Mouse (Mus musculus) layer of hippocampus, adult 18-20 months (tissue): ENCODE data around the gene Gpr146. TPM values are rescaled to one million over a fixed set of nuclear protein-coding genes. Genes with fewer than 3 reads are reported as not detected.
"Not testable (repeated sequence)": the region's sequence is repeated elsewhere in the genome, so short reads cannot be mapped to it uniquely, and the experiment has no call there.

Experiments
- DNase-seq, 2 experiments: peaks; one replicate each; pipeline ENCODE4 v3.0.0; 2022; ENCODE audit warnings: low spot score in 2 of 2
- total RNA-seq, 2 experiments: library from RNA; stranded (reverse); gene quantifications; 2 replicates each; pipeline ENCODE4 v1.2.3; 2021

Gene Gpr146
- total RNA-seq, 2 experiments from 2014 or later: 10.8 to 12.2 TPM

DNA sequence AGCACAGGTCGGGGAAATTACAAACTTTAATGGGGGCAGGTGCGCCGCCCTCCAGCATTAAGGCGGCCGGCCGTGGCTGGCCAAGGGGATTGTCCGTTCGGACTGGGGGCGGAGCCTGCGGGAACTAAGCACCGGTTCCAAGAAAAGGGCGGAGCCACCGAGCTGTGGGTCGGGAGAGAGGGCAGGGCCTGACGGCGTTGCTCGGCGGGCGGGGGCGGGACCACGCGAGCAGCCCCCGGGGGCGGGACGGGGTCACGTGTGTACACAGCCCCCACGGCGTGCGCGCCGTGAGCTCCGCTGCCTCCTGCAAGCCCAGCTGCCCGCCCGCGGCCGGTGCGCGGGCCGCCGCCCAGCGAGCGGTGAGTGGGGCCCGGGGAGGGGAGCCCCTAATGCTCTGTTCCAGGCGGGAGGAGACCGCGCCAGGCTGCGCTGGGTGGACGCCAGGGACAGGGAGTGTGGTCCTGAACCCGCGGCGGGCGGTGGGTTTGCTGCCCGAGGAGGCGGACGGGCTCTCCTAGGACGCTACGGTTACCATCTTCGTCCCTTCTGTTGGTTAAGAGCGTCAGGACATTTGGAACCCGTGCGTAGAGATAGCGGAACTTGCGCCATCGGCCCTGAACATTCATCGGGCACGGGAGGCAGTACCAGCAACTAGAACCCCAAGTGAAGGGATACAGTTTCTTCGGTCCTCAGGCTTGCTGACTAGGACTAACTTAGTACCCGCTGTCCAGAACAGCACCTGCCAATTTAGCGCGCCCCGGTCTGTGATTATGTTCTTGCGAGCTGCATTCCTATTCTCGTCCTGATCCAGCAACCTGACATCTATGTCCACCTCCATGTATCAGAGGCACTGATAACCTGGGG lies 3.1 kb downstream of the Gpr146 start:
- peak; percentile 71 to 87 for DNase-seq

DNA sequence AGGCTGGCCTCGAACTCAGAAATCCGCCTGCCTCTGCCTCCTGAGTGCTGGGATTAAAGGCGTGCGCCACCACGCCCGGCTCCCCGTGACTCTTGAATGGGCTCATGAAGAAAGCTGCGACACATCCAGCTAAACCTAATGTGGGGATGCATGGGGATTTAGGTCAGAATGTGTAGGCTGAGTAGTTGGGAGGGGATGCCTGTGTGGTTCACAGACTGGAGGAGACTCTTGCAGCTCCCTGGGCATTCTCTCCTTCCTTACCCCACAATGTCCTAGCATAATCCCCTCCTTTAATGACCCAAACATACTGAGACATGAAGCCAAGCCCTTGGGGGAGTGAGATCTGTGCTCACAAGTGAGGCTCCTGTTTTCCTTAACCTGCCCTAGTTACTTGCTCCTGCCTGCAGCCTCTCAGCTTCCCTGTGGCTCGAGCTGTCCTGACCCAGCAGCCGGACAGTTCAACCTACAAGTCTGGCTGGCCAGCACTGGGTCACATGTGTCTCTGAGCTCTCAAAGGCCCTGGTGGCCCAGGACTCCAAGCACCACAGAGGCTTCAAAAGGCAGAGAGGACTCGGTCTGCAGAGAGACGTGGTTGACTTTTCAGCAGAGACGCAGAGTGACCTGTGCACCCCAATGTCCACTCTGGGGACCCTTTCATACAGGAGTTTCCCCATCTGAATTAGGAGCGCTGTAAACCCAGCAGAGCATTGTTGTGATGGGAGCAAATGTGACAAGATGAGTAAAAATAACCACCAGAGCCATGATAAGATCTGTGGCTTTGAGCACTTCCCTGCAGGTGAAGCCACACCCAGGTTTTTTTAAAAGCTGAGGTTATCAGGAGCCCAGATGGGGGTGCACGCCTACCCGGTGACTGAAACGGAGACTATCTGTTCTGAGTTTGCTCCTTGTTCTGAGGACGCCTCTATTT lies 4.4 kb downstream of the Gpr146 start:
- DNase-seq: no peak

DNA sequence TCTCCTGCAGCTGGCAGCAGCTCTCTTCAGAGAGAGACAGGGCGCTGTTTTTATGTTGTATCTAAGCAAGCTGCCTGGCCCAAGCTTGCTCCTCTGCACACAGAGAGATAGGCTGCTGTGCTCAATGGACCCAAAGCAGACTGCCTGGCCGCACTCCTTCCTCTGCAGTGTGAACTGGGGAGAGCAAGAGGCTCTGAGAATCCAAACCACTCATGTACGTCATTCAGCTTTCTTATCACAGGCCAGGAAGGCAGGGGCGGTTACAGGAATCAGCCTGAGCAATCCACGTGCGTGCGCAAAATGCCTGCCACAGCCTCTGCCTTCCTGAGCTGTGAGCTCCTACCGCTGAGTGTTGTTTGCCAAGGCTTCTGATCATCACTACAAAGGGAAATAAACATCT lies 5.3 kb downstream of the Gpr146 start:
- peak in 1 of 2 experiments; percentile 61 for DNase-seq

DNA sequence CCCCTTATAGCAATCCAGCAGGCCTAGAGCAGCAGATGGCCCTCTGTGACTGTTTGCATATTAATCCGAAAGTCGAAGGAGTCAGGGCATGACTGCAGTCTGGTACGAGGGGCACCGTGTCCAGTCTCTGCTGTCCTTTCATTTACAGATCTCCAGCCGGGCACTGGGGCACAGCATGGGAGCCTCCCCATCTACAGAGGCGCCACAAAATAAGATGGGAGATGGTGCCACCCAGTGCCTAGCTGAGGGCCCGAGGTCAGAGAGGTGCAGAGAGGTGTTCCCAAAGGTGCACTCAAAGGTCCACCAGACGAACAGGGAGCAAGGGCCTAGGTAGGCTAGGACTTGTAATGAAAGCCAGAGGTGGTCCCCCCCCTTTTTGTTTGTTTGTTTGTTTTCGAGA lies 5.7 kb downstream of the Gpr146 start:
- no peak for DNase-seq

DNA sequence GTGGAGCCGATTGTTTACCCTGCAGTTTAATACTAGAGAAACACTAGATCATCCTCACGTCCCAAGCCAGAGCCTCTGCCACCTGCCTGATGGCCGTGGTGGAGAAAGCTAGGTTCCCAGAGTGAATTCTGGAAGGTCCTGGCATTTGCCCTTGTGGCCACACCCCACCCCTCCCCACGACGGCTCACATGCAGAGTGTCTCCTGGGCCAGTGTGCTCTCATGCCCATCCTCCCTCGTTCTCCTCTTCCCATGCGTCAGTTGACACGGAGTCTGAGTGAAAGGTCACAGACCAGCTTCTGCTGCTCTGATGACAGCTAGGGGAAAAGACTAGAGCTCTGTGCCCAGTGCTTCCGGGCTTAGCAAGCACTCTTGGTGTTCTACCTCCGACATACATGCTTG lies 7.0 kb downstream of the Gpr146 start:
- DNase-seq: no peak

DNA sequence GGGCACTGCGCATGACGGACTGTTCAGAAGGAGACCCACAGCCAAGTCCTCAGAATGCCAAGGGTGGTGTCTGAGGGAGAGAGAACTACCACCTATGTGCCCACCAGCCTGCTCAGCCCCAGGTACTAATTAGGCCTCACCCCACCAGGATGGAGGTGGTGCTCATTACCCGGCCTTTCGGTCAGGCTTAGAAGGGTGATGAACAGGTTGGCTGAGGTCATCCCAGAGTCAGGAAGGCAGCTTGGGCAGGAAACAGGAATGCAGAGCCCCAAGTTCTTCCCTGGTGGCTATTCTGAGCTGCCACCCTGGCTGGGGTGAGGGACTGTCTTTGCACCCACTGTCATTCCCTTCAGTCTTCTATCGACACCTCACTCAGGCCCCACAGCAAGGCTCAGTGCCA lies 8.6 kb downstream of the Gpr146 start:
- no peak for DNase-seq

DNA sequence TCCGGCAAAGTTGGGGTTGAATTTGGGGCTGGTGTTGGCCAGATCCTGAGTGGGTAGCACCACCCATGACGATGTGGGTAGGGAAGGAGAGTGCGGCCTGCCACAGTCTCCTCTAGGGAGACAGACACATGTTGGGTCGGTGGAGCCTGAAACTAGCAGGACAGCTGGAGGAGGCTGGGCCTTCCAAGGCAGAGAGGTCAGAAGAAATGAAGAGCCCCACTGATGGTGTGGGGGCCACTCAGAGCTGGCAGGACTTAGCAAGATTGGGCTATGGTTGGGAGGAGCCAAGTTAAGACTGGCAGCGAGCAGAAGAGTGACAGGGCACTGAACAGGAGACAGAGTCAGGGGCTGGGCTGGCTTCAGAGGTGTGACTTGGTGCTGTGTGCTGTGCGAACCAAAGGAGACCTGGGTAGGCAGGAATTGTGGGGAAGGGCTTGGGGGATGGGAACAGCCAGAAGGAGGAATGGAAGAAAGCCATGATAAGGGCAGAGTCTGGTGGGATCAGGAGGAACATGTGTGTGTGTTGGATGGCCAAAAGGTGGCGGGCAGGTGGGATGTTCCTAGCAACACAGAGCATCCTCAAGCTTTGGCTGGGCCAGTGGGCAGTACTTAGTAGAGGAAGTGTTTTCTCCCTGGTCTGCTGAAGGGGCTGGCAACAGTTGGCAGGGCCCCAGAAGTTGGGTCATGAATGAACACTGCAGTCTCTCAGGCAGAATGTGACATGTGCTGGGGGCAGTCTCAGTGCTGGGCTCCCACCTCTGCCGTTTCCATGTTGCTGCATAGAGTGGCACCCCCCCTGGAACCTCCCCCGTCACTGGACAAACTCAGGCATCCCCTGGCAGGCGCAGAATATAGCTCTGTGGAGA lies 10.1 kb downstream of the Gpr146 start:
- no peak for DNase-seq

DNA sequence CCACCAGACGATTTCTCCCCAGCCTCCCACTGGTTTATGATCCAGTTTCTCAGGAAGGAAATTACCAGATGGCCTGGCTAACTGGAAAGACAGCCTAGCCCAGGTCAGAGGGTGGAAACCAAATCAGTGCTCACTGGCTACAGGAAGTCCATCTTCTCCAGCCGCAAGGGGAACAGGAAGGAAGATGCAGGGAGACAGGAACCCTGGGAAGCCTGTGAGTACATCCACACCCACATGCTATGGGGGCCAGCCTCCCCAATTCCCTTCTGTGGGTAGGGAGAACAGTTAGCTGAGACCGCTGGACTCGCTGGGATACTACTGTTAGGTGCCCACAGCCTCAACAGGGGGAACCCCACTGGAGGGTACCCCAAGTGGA lies 10.7 kb downstream of the Gpr146 start:
- no peak for DNase-seq

DNA sequence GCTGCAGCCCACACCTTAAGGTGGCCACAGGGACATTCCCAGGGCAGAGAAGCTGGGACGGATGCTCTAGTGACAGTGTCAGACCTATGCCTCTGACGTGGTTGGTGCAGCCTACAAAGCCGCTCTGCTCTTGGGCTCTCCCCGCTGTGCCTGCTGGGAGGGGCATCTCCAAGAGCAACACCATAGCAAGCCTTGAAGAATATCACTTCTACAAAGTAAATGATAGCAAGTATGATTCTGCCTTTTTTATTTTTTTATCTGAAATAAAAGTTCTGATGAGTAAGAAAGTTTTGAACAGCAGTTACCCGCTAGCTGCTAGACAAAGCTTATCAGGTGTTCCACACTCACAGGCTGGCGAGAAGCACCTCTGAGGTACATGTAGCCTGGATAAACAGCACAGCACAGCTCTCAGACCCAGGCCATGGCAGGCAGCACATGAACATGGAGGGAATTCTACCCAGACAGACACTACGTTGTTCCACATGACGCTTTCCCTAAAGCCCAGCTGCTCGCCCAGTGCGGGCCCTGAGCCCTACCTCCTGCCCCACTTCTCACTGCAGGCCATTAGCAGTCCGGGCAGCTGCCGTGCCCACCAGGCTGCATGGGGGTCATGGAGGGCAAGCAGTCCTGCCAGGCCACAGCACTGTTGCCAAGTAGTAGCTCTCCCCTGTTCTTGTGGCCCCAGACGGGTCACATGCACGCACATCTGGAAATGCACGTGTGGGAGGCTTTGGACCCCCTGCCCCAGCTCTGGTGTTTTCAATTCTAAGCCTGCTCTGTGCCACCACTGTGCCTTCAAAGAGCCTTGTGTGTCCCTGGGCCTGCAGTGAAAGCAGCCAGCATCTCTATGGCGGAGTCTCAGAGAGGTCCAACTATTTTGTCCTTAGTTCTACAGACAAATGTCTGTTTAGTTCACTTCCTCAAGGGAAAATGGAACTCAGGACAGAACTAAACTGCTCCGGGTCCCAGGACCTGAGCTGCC lies 11.5 kb downstream of the Gpr146 start:
- DNase-seq: peak in 1 of 2 experiments; percentile 48

DNA sequence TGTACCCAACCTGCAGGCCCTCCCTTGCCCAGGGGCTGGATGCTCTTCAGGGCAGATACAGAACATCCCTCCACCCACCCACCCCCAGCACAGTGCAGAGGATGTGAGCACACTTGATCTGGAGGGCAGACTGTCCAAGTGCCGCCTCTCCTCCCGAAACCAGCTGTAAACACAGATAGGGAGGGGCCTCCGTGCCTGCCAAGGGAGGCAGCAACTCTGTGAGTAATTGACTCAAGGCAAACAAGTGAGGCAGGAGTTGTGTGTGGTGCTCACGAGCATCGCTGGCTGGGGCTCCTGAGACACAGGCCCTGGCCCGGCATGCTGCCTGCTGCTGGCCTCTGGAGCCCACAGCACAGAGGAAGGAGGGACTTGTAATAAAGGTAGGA lies 12.2 kb downstream of the Gpr146 start:
- DNase-seq: peak in 1 of 2 experiments; percentile 57

DNA sequence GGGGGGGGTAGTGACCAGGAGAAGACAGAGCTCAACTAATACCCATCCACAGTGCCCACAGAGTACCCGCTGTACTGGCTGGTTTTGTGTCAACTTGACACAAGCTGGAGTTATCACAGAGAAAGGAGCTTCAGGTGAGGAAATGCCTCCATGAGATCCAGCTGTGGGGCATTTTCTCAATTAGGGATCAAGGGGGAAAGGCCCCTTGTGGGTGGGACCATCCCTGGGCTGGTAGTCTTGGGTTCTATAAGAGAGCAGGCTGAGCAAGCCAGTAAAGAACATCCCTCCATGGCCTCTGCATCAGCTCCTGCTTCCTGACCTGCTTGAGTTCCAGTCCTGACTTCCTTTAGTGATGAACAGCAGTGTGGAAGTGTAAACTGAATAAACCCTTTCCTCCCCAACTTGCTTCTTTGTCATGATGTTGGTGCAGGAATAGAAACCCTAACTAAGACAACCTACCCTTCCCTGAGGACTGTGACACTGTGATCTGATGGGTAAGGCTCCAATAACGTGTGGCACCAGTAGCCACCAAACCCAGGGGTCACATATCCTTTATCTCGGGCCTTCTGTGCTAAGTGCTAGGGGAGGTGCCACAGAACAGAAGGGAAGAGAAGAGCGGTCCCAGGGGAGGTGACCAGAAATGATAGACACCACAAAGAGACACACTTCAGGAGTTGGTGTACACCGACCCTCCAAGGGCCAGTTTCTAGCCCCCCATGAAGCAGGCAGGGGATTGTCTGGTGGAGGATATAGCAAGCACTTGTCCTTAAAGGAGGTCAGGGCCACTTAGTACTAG lies 13.0 kb downstream of the Gpr146 start:
- not testable (repeated sequence) for DNase-seq

DNA sequence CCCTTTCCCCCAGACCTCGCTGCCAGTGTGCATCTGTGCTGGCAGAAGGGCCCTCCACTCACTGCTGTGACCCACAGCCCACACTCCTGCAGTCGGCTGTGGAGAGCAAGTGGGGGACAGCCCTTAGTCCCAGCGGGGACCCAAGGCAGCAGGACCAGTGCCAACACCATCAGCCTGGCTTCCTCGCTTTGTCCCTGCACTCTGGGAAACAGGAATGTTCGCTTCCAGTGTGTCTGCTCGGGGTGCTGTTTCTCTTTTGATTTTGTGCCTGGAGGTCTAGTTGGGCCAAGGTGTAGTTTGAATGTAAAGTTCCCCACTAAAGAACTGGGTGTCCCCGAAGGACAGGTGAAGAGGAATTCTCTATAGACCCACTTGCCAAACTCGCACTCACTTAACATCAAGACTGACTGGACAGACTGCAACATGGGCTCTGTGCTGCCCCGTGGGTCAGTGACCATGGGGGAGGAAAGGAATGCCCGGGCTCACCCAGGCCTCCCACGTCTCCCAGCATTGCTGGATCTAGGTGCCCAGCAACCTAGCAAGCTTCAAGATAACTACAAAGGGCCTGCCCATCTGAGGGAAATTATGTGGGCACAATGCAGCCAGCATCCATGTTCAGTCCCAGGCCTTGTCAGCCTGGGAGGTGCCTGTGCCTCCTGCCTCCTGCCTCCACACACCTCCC lies 14.0 kb downstream of the Gpr146 start:
- no peak for DNase-seq

DNA sequence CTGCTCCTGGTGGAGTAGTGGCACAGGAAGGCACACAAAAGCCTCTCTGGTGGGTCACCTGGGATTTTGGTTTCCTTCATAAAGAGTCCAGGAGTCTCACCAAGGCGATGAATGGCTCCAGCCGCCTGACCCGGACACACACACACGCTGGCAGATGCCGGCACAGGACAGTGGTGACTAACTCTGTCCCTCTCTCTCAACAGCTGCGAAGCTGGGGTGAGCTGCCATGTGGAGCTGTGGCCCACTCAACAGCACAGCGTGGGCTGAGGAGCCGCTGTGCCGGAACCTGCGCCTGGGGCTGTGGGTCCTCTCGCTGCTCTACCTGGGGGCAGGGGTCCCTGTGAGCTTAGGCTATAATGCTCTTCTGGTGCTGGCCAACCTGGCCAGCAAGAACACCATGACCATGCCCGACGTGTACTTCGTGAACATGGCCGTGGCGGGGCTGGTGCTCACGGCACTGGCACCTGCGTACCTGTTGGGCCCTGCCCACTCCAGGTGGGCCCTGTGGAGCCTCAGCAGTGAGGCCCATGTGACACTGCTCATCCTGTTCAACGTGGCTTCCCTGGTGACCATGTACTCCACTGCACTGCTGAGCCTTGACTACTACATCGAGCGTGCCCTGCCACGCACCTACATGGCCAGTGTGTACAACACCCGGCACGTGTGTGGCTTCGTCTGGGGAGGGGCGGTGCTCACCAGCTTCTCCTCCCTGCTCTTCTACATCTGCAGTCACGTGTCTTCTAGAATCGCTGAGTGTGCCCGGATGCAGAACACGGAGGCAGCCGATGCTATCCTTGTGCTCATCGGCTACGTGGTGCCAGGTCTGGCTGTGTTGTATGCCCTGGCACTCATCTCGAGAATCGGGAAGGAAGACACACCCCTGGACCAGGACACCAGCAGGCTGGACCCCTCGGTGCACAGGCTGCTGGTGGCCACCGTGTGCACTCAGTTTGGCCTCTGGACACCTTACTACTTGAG lies 15.0 kb downstream of the Gpr146 start:
- DNase-seq: no peak

DNA sequence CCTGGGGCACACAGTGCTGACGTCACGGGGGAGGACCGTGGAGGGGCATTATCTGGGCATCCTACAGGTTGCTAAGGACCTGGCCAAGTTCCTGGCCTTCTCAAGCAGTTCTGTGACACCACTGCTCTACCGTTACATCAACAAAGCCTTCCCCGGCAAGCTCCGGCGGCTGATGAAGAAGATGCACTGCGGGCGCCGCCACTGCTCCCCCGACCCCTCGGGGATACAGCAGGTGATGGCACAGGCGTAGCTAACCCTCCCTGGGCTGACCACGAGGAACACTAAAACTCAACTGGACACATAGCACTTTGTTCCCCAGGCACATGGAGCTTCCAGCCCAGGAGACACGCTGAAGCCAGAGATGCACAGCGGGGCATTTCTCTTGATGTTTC lies 15.7 kb downstream of the Gpr146 start:
- DNase-seq: no peak

DNA sequence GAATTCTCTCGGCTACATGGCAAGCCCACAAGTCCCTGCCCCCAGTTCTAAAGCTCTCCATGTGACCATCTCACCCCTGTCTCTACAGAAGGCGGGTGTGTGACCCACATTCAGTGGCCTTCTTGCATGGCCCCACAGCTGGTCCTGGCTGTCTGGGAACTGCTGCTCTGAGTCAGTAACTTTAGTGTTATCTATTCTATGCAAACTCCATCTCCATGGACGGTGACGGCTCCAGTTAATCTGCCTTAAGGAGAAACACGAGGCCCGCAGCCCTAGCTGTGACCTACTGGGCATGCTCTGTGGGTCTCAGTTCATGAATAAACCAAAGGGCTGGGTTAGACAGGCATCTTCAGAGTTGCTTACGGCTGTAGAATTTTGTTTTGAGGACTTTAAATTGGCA lies 16.9 kb downstream of the Gpr146 start:
- no peak for DNase-seq

DNA sequence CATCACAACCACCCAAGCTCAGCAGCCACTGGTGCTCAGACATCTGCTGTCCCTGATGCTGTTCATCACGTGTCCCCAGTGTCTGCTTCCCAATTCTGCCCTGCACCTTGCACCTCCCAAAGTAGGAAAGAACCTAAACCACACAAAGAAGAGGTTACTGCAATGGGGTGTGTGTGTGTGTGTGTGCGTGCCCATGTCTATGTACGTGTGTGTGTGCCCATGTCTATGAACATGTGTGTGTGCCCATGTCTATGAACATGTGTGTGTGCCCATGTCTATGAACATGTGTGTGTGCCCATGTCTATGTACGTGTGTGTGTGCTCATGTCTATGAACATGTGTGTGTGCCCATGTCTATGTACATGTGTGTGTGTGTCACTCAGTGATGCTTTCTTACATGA lies 18.0 kb downstream of the Gpr146 start:
- DNase-seq: no peak

DNA sequence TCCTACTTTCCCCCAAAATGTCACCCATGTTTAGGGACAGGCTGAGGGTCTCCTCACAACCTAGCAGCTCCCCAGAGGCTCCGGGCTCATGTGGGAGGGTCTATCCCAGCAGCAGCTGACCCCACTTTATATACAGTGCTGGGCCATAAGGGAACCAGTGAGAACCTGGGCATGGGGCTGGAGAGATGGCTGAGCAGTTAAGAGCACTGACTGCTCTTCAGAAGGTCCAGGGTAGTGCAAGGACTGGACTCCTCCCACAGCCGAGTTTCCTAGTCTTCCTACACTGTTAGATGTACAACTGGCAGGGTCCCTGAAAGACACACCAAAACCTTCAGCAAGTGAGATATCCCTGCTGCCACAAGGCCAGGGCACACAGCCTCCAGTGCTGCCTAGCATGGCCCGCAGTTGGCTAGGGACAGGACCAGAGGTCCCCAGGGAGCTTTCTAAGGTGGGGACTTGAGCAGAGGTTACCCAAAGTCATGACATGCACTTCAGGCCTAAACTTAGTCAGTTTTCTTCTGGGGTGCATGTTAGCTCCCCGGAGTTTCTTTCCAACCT lies 19.9 kb downstream of the Gpr146 start:
- DNase-seq: no peak
